Mouse (Mus musculus): ENCODE results near the gene Elmo1.

DNA sequence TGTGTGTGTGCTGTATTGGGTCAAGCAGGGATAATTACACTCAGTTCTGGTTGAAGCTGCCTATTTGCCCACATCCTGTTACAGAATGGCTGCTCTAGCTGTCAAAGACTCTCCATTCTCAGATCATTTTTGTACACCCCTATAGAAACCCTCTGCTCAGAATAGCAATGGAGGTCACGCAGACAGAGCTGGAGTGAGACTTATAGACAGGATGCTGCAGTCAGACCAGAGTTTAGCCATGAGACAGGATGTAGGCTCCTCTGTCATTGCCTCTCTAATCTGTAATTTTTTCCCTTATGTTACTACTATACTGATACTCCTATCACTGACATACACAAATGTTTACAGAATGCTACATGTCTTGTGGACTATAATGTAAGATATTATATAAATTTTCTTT lies 391.4 kb downstream of the Elmo1 start:
- no peak for TF ChIP-seq CHD2 (IDR thresholded peaks at IDR 0.05; ENCODE audit: low read length)
- no peak for TF ChIP-seq CTCF (IDR thresholded peaks at IDR 0.05 in 2 of 3, conservative IDR thresholded peaks at IDR 0.05 in 1 of 3; ENCODE audit: control insufficient read depth in 1 of 3, insufficient read depth in 1 of 3, low read depth in 2 of 3, low read length in 3 of 3, poor library complexity in 1 of 3, severe bottlenecking in 1 of 3)
- TF ChIP-seq MYB (IDR thresholded peaks at IDR 0.05; ENCODE audit: low read depth, low read length): no peak
- no peak for TF ChIP-seq MAX (IDR thresholded peaks at IDR 0.05; ENCODE audit: low read length)
- no peak for TF ChIP-seq ETS1 (IDR thresholded peaks at IDR 0.05; ENCODE audit: low read depth, low read length)
- no peak for TF ChIP-seq GABPA (IDR thresholded peaks at IDR 0.05; ENCODE audit: low read depth, low read length)
- TF ChIP-seq KAT2A (conservative IDR thresholded peaks at IDR 0.05; ENCODE audit: low read depth, low read length): no peak
